Mouse (Mus musculus) splenic B cell, adult 2 months (primary cell): ENCODE data around the gene Gm33815.
"Not testable (repeated sequence)": the region's sequence is repeated elsewhere in the genome, so short reads cannot be mapped to it uniquely, and the experiment has no call there.

Experiments used
- DNase-seq: peaks from one replicate; pipeline ENCODE4 v3.0.0-alpha.2; 2011; ENCODE audit warnings: low read depth, low spot score
- H3K27me3 ChIP-seq: 2 replicates; pipeline ENCODE4 v1.6.1; 2012; ENCODE audit warnings: mild to moderate bottlenecking, low read length, moderate library complexity, mixed read lengths; ENCODE audit not compliant: control insufficient read depth, poor library complexity, insufficient read depth, severe bottlenecking
- H3K36me3 ChIP-seq: 2 replicates; pipeline ENCODE4 v1.6.1; 2012; ENCODE audit warnings: mild to moderate bottlenecking, low read length, moderate library complexity, mixed read lengths; ENCODE audit not compliant: control insufficient read depth, poor library complexity, insufficient read depth, severe bottlenecking

Gm33815 gene

DNA sequence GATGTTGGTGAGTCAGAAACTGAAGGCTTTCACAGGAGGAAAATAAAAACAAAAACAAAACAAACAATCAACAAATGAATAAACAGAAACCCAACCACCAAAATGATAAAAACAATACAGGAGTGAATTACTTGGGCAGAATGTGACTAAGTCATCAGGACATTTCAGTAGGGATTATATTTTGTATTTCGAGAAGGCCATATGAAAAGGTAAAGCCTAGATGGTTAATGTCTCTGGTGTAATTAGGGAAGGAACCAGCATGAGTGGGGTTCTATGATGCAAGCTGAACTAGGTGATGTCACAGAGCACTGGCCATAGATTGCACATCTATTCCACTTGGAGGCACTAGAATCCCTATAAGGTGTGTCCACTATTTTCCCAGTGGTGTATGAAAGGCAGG is at the start of gene Gm33815:
TSS of gene Gm33815 (plus strand) at position 301 of the 400 bp plus-strand sequence.
- DNase-seq, H3K36me3 ChIP-seq, H3K27me3 ChIP-seq: not testable (repeated sequence)
